Mouse (Mus musculus): ENCODE data around the gene Zfp13. TPM values are rescaled to one million over a fixed set of nuclear protein-coding genes. Genes with fewer than 3 reads are reported as not detected.

Gene Zfp13
- polyA plus RNA-seq, 1 experiment from 2014 or later = 24.9 TPM

DNA sequence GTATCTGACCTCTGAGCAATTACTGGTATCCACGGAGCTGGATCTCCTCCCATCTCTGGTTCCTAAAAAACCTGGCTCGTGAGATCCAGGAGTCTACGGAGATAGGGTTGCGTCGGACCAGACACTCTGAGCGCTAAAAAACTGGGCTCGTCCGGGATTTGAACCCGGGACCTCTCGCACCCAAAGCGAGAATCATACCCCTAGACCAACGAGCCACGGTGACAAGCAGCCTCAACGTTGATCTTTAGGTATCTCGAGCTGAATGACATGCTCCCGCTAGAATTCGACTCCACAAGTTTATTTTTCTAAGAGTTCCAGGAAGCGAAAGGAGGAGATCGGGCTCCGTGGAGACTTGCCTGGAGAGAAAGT lies 53.0 kb downstream of the Zfp13 start:
- Histone ChIP-seq H3K4me1 (peaks cover 7% of the 10 kb centered on the region), H3K27ac (0 out of 2 replicates have a peak overlapping the region, but pooled peaks have one; percentile 40), H3K4me2 (replicated peaks) (peak overlapping the region; percentile 53), H3K36me3 (no peaks in the 10 kb centered on the region), H3K4me3 (peak overlapping the region; percentile 57), H3K9ac (peak overlapping the region; percentile 57), H3K9me3 (replicated peaks) (no peaks in the 10 kb centered on the region), H3K27me3 (peaks cover 8% of the 10 kb centered on the region)
- WGBS = under 1% methylated on average over 20 of the region's 20 CpGs
- peak; percentile 29; the same call in 1 of the 2 replicates for ATAC-seq (ENCODE audit: low FRiP score)

DNA sequence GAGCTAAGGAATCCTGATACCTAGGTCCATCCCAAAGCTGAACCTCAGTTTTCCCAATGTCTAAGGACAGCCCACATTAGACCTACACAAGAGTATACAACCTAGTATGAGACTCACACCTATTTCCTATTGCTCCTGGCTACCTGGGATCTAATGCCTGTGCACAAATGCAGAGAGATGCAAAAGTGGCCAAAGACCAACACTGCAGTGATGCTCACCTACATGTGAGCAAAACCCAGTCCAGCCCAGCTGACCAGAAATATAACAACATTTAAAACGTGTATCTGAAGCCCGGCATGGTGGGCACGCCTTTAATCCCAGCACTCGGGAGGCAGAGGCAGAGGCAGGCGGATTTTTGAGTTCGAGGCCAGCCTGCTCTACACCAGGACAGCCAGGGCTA lies 53.4 kb downstream of the Zfp13 start:
- no peaks in the 10 kb centered on the region for H3K9me3 ChIP-seq (replicated peaks)
- no peak overlapping the region for H3K9ac ChIP-seq
- H3K4me2 ChIP-seq (replicated peaks) = no peak overlapping the region
- 14% methylated on average over 6 of the region's 6 CpGs for WGBS
- no peaks in the 10 kb centered on the region for H3K36me3 ChIP-seq
- peaks cover 12% of the 10 kb centered on the region for H3K27me3 ChIP-seq
- H3K27ac ChIP-seq = no peak overlapping the region
- peak overlapping the region; percentile 57; the same call in 1 of the 2 replicates for H3K4me3 ChIP-seq
- peaks cover 3% of the 10 kb centered on the region; the same call in 1 of the 2 replicates for H3K4me1 ChIP-seq
- ATAC-seq (ENCODE audit: low FRiP score) = no peak

DNA sequence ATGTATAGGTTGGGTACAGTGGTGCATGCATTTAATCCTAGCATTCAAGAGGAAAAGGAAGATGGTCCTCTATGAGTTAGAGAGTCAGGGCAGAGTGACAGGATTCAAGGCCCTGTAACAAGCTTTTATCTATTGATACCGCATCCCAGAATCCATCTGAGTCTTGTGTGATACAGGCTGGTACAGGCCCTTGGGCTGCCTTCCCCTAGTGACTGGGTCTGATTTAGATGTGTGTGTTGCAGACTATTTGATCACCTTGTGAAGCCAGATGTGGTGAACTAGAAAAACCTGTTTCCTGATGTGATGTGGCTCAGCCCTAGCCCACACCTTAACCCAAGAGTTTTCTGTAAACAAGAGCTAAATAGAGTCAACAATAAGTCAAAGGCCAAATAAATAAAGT lies 54.5 kb downstream of the Zfp13 start:
- WGBS = 100% methylated on average over 1 of the region's 1 CpGs
- Histone ChIP-seq H3K27ac (no peak overlapping the region), H3K9me3 (replicated peaks) (no peaks in the 10 kb centered on the region), H3K36me3 (no peaks in the 10 kb centered on the region), H3K27me3 (peaks cover 21% of the 10 kb centered on the region), H3K4me3 (no peak overlapping the region), H3K9ac (no peak overlapping the region), H3K4me2 (replicated peaks) (no peak overlapping the region), H3K4me1 (peaks cover 3% of the 10 kb centered on the region; the same call in 1 of the 2 replicates)
- ATAC-seq (ENCODE audit: low FRiP score) = no peak

DNA sequence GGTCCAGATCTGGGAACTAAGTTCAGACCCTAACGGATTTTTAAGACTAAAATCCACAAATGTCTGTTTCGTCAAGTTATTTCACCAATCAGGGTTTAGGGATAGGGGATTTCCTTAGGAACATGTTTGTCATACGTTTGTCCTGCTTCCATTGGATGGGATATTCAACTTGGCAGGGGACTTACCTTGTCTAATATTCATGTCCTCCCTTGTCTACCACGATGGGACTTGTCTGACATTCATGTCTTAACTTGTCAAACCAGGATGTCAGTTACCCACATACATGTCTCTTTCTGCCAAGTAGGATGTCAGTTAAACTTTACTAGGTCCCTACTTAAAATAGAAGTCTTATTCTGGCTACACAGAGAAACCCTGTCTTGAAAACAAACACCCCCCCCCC lies 55.3 kb downstream of the Zfp13 start:
- no peak overlapping the region for H3K4me2 ChIP-seq (replicated peaks)
- 0 out of 2 replicates have a peak, but pooled peaks cover 3% of the 10 kb centered on the region for H3K4me1 ChIP-seq
- ATAC-seq (ENCODE audit: low FRiP score) = no peak
- no peak overlapping the region for H3K4me3 ChIP-seq
- no peak overlapping the region for H3K9ac ChIP-seq
- 78% methylated on average over 4 of the region's 4 CpGs for WGBS
- no peak overlapping the region for H3K27ac ChIP-seq
- H3K27me3 ChIP-seq = peaks cover 28% of the 10 kb centered on the region
- H3K36me3 ChIP-seq = no peaks in the 10 kb centered on the region
- no peaks in the 10 kb centered on the region for H3K9me3 ChIP-seq (replicated peaks)

DNA sequence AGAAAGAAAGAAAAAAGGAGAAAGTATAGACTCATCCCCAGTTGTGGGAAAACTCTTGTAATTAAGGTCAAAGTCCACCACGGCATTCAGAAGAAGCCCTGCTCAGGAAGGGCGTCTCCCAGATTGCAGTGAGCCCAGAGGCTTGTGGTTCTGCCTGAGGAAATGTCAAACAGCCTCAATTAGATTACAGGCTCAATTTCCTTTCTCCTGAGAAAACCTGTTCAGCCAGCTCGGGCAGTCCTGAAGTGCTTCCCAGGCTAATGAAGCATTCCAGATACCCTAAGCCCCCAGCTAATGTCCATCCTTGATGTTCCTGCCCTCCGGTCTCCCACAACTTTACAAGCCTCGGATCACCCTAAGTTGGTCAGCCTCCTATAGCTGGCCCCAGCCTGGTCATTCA lies 56.0 kb downstream of the Zfp13 start:
- H3K9ac ChIP-seq = no peak overlapping the region
- no peak overlapping the region for H3K4me2 ChIP-seq (replicated peaks)
- no peak overlapping the region for H3K4me3 ChIP-seq
- no peak for ATAC-seq (ENCODE audit: low FRiP score)
- H3K27me3 ChIP-seq = peaks cover 34% of the 10 kb centered on the region
- WGBS = 53% methylated on average over 5 of the region's 5 CpGs
- H3K36me3 ChIP-seq = no peaks in the 10 kb centered on the region
- no peak overlapping the region for H3K27ac ChIP-seq
- 0 out of 2 replicates have a peak, but pooled peaks cover 3% of the 10 kb centered on the region for H3K4me1 ChIP-seq
- H3K9me3 ChIP-seq (replicated peaks) = no peaks in the 10 kb centered on the region

DNA sequence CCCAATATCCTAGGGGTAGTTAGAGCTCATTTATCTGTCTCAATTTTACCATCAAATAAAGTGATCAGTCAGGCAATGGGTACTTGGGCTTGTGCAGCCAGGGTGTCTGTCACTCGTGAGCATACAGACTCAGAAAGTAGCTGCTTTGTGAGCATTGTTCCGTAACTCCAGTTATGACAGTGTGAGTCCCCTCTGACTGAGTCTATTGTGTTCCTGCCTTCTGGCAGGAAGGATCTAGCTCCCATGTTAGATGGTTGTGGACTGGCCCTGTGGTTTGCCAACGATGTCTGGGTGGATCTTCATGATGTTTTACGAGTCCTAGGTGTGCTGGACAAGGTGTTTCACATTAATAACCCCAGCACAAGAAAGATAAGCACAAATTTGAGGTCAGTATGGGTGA lies 56.5 kb downstream of the Zfp13 start:
- no peak for ATAC-seq (ENCODE audit: low FRiP score)
- Histone ChIP-seq H3K36me3 (no peaks in the 10 kb centered on the region), H3K27me3 (peaks cover 39% of the 10 kb centered on the region), H3K4me3 (no peak overlapping the region), H3K27ac (no peak overlapping the region), H3K9ac (no peak overlapping the region), H3K9me3 (replicated peaks) (no peaks in the 10 kb centered on the region), H3K4me2 (replicated peaks) (no peak overlapping the region), H3K4me1 (0 out of 2 replicates have a peak, but pooled peaks cover 5% of the 10 kb centered on the region)
- WGBS = 50% methylated on average over 4 of the region's 4 CpGs

DNA sequence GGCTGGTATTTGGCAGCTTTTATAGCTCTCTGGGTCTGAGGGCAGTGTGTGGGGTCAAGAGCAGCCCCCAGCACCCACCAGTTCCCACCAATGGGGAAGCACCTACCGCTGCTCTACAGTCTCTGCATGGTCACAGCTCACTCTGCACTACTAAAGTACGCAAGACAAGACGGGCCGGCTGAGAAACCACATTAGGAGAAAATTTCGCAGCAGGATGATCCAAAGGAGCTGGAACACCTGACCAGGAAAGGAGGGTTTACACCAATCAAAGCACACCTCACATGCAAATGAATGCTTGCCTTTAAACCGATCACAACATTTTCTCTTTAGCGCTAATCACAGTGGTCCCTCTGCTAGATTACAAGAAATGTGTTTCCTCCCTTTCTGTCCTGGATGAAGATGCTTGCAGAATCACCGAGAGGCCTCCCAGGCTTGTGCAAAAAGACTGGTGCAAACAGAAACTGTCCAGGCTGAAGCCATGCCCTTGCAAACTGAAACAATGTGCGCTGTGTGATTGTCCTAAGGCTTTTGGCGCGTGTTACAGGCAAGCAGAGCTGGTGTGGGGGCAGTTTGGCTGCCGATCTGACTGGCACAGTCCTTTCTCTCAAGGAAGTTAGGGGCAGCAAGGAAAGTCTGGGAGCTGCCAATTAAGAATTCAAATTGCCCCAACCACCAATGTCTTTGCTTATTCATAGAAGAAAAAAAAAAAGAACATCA lies 57.1 kb downstream of the Zfp13 start:
- H3K9ac ChIP-seq = no peak overlapping the region
- 0 out of 2 replicates have a peak overlapping the region, but pooled peaks have one; percentile 3 for H3K4me3 ChIP-seq
- 14% methylated on average over 12 of the region's 12 CpGs for WGBS
- no peaks in the 10 kb centered on the region for H3K9me3 ChIP-seq (replicated peaks)
- 0 out of 2 replicates have a peak, but pooled peaks cover 5% of the 10 kb centered on the region for H3K4me1 ChIP-seq
- peak overlapping the region; percentile 39 for H3K4me2 ChIP-seq (replicated peaks)
- no peak for ATAC-seq (ENCODE audit: low FRiP score)
- no peaks in the 10 kb centered on the region for H3K36me3 ChIP-seq
- peaks cover 46% of the 10 kb centered on the region for H3K27me3 ChIP-seq
- no peak overlapping the region; the same call in 1 of the 2 replicates for H3K27ac ChIP-seq

DNA sequence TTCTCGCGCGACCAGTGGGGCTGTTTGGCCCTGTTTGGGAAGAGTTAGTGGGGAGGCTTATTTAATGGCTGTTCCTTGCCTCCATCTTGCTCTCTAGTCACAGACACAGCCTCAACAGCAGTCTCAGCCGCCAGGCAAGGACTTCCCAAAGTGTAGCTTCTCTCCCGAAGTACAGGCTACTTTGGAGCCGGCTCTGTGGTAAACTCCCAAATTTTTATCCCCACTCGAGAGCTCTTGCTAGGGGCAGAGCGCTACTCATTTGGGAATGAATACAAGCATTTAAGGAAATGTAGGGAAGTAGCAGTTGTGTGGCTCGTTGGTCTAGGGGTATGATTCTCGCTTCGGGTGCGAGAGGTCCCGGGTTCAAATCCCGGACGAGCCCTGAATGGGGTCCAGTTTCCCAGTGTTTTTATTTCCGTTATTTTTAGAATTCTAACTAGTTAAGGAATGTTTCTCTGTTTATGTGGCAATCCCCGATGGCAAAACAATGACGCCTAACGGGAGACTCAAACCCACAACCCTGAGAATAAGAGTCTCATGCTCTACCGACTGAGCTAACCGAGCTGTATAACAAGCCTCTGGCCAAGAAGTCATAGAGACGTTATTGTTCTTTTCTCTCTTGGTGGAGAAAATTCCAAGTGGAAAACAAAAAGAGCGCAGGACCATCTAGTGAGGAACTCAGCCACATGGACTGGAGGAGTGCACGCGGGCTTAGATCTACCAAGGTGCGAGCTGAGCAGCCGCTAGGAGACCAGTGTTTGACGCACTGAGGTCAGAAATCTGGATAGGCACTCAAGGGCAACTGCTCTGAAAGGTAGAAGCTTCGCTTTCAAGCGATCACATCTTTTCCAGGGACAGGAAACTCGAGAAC lies 58.4 kb downstream of the Zfp13 start:
- ATAC-seq (ENCODE audit: low FRiP score) = no peak
- Histone ChIP-seq H3K4me2 (replicated peaks) (peak overlapping the region; percentile 15; the same call in 1 of the 2 replicates), H3K36me3 (no peaks in the 10 kb centered on the region), H3K27ac (no peak overlapping the region), H3K9me3 (replicated peaks) (no peaks in the 10 kb centered on the region), H3K9ac (no peak overlapping the region), H3K4me1 (0 out of 2 replicates have a peak, but pooled peaks cover 5% of the 10 kb centered on the region), H3K4me3 (peak overlapping the region; percentile 8; the same call in 1 of the 2 replicates), H3K27me3 (peaks cover 51% of the 10 kb centered on the region)
- 9% methylated on average over 31 of the region's 31 CpGs for WGBS

DNA sequence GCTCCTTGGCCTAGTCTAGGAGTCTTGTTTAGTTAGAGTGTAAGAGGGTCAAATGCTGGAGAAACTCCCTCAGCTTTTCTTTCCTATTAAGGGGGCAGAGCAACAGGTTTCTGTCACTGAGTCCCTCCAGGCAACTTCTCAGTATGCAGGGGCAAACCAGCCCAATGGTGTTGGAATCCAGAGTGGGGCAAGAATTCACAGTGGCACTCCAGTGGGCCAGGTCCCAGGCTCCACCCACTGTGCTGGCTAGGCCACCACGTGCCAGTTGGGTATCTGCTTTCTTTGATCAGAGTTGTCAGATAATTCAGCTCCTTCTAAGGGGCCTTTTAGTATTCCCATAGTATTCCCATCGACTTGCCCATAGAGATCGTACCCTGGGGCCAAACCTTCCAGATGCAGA lies 59.2 kb downstream of the Zfp13 start:
- 0 out of 2 replicates have a peak, but pooled peaks have one; percentile 3 for ATAC-seq (ENCODE audit: low FRiP score)
- Histone ChIP-seq H3K27ac (no peak overlapping the region), H3K9ac (no peak overlapping the region), H3K4me1 (0 out of 2 replicates have a peak, but pooled peaks cover 5% of the 10 kb centered on the region), H3K4me2 (replicated peaks) (0 out of 2 replicates have a peak overlapping the region, but pooled peaks have one; percentile 13), H3K27me3 (peaks cover 51% of the 10 kb centered on the region), H3K36me3 (no peaks in the 10 kb centered on the region), H3K4me3 (no peak overlapping the region; the same call in 1 of the 2 replicates), H3K9me3 (replicated peaks) (no peaks in the 10 kb centered on the region)
- WGBS = 44% methylated on average over 3 of the region's 3 CpGs

DNA sequence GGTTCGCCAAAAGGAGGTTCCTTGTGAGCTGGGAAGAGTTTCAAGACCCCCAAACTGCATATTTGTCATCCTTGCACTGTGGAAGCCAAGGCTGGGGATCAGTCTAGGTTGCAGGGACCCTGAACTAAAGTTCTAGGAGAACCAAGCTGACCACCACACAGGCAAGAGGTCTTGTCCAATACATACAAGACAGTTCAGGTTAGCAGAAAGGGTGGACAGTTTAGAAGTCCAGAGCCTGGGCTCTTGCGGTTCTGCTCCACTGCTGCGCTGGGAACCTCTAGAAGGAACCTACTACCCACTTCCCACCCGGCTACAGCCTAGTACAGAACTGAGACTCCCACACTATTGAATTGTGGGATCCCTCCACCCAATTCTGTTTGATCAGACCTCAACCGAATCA lies 59.7 kb downstream of the Zfp13 start:
- H3K4me1 ChIP-seq = 0 out of 2 replicates have a peak, but pooled peaks cover 5% of the 10 kb centered on the region
- peaks cover 56% of the 10 kb centered on the region for H3K27me3 ChIP-seq
- no peak overlapping the region for H3K4me2 ChIP-seq (replicated peaks)
- H3K9ac ChIP-seq = no peak overlapping the region
- no peaks in the 10 kb centered on the region for H3K36me3 ChIP-seq
- H3K4me3 ChIP-seq = no peak overlapping the region
- H3K9me3 ChIP-seq (replicated peaks) = no peaks in the 10 kb centered on the region
- no peak for ATAC-seq (ENCODE audit: low FRiP score)
- H3K27ac ChIP-seq = no peak overlapping the region
- WGBS = 92% methylated on average over 5 of the region's 5 CpGs

DNA sequence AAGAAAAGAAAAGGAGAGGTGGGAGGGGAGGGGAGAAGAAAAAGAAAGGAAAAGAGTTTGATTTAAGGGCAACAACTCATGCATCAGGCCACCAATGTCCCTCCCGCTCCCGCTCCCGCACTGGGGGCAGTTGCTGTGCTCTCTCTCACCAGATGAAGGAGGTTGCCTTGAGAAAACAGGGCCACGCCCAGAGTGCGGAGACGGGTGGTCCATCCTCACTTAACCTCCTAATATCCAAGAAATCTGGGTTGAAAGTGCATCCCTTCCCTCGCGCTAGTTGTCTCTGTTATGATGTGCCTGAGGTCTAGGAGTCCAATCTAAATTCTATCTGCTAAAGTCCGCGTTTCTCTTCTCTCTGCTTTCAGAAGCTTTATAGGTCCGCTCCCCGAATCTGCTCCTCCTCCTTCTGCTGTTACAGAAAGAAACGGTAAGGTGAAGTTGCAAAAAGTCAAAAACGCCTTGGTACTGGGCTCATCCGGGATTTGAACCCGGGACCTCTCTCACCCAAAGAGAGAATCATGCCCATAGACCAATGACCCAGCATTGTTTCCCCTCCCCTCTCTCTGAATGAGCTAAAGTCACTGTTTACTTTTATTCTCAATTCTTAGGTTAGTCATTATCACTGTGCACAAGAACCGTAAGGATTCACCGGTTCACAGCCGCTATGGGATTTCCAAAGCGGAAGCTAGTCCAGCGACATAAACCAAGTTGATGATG lies 60.8 kb downstream of the Zfp13 start:
- peak overlapping the region; percentile 49 for H3K4me2 ChIP-seq (replicated peaks)
- 11% methylated on average over 21 of the region's 21 CpGs for whole genome bisulfite sequencing
- H3K27ac ChIP-seq = no peak overlapping the region
- 0 out of 2 replicates have a peak, but pooled peaks cover 5% of the 10 kb centered on the region for H3K4me1 ChIP-seq
- ATAC-seq (ENCODE audit: low FRiP score) = no peak
- H3K9ac ChIP-seq = no peak overlapping the region
- no peaks in the 10 kb centered on the region for H3K9me3 ChIP-seq (replicated peaks)
- peak overlapping the region; percentile 26 for H3K4me3 ChIP-seq
- peaks cover 64% of the 10 kb centered on the region for H3K27me3 ChIP-seq
- H3K36me3 ChIP-seq = no peaks in the 10 kb centered on the region
